Mouse (Mus musculus) cerebellum, postnatal 25 days (tissue): ENCODE results near the gene Tff1.

Experiments used
- DNase-seq, 2 experiments: peaks; one replicate each; pipeline ENCODE4 v3.0.0; 2021; ENCODE audit warnings: mixed read lengths in 2 of 2

The Tff1 gene

DNA sequence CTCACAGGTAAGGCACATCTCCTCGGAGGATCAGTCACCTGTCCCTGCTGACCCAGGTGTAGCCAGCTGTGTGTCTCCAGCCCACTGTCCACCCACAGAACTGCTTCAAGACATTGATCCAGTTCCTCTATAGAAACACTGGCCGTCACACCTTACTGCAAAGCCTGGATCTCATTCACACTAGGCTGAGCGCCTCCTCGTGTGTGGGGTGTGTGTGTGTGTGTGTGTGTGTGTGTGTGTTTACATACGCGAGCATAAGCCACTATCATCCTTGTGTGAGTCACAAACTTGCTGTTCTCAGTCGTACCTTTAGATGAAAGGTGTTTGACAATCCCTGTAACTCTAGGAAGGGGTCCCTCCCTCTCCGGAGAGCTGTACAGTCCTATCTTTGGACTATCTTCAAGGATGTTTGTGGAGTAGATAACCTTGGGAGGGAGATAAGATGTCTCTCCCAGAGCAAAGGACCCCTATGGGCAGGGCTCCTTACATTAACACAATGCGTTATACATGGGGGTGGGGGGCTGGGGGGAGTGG lies 12.0 kb downstream of the Tff1 start:
- no peak for DNase-seq

DNA sequence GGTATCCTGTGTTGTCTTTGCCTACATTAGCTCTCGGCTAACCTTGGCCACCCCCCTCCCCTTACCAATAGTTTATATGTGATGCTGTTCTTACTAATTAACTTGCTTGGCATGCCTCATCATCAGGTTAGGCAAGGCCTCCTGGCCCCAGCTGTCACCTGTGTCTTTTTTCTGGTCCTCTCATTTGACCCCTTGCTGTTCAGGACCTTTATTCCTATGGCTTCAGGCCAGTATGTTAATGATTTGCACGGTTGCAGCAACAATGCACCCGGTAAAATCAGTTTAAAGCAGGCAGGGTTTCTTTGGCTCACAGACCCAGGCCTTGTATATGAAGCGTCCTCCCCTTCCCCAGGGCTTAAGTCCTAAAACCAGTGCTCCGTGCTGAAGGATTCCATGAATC lies 12.6 kb downstream of the Tff1 start:
- no peak for DNase-seq

DNA sequence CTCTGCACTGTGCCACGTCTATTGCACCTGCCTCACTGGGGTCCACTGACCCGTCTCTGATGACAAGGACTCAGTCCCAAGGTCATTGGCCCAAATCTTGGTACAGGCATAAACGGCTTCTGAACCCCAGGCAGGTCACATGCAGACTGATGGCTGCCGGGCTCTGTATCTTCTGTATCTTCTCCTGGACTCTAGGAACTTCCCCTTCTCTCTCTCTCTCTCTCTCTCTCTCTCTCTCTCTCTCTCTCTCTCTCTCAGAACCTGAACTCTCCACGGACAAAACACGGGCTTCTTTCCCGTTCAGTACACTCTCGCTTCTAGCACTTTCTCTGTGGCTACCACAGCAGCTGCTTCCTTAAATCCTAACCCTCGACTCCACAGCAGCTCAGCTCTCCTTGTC lies 19.1 kb downstream of the Tff1 start:
- DNase-seq = no peak

DNA sequence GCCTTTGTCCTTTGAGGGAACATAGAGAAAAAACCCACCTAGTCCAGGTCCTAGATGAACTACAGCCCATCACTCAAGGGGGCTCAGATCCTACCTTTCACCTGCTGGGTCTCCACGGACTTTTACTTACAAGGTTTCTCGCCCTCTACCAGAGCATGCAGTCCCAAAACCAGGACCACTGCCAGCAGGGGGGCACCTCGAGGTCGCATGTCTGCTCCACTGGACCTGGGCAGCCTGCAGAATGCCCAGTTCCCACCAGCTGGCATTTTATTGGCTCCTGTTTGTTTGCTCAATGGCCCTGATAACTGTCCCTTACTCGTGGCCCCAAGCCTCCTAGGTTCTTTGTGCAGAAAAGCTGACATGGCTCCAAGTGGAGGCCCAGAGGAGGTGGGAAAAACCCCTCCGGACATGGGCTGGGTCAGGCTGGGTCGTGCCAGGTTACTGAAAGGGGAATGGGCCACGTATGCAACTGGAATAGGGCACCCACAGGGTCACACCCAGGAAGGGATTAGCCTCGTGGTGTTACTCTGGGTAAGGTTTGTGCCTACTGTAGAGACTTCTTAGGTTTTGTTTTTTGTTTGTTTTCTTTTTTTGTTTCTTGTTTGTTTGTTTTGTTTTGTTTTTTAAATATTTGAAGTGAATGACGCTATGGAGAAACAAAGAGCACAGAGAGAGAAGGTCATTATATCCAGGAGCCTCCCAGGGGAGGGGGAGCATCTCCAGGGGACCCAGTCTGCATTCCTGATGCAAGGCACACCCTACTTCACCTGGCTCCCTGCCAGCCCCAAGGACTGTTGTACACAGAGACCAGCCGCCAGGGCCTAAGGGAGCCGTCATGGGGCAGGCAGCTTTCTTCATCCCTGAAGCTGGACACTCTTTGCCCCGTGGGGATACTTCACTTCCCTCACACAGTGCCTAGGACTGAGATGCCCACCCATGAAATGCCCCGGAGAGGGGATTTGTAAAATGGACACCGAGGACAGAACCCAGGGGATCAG lies 20.7 kb downstream of the Tff1 start, which contains the start of gene Tff2:
TSS of gene Tff2 (minus strand) at position 243 of the 998 bp plus-strand sequence.
- DNase-seq = no peak

DNA sequence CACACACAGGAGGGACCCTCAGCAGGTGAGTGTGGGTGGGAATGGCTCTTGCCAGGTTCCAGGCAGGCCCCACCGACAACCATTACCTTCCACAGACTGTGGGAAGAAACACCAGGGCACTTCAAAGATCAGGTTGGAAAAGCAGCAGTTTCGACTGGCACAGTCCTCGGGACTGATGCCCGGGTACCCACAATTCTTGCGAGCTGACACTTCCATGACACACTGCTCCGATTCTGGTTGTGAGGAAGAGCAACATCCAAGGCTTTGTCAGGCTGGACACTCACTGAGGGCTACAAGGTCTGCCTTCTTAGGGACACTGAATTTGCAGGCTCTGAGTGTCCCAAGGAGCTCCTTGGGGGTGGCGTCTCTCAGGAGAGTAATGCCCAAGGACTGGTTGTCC lies 23.0 kb downstream of the Tff1 start:
- no peak for DNase-seq

DNA sequence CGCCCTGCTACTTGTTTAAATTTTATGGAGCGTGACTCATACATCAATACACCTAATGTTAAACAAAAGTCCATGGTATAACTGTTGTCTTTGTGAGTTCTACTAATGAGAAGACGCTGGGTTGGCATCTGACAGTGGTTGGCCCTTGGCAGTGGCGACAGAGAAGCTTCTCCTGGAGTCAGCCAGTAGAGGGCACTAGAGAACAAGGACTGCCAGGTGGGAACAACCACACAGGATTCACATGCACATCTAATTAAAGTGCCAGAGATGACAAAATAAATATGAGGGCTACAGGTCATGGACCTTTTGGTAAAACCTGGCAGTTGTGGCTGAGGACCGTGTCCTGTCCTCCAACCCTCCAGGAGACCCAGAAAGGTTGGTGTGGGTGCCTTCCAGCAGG lies 26.7 kb downstream of the Tff1 start:
- DNase-seq = peak; percentile 75 to 83

DNA sequence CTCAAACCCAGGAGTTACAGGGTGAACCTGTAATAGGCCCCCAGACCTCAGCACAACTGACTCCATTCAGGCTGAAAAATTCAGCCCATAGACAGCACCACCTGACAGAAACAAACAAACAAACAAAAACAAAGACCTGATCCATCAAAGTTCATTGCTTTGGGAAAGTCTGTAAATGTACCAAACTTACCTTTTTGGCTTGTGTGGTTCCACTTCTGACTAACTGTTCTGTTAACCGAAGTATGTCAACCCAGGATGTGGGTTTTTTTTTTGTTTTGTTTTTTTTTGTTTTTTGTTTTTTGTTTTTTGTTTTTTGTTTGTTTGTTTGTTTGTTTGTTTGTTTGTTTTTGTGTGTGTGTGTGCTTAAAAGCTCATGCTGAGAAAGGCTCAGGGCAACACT lies 28.3 kb downstream of the Tff1 start:
- DNase-seq = no peak

DNA sequence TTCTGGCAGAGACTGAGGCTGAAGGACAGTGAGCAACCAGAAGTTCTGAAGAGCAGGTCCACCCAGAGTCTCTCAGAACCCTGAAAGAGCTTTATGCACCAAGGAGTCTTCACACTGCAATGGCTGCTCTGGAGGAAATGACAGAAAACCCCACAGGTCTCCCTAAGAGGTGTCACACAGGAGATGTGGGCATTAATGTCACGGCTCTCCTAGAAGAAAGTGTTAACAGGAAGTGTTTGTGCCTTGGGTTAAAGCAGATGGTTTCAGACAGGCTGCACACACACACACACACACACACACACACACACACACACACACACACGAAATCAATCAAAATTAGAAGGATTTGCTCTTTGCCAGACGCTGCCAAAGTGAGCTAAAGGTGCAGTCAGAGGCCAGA lies 28.8 kb downstream of the Tff1 start:
- DNase-seq = no peak

DNA sequence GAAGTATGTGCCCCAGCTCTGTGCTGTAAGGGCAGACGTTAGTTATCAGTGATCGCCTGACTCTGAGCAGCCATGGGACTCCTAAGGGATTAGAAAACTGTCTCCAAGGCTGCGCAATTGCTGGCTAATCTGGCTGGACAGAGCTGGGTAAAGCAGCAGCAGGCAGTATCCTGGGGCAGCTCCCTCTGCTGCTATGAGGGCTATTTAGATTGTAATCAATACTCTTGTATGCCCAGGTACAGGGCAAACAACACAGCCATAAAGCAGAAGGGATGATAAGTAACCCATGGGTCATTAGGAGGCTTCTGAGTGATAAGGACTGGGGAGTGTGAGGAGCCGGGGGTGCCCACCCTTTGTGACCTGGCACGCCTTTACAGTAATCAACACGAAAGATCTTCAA lies 30.2 kb downstream of the Tff1 start:
- no peak for DNase-seq

DNA sequence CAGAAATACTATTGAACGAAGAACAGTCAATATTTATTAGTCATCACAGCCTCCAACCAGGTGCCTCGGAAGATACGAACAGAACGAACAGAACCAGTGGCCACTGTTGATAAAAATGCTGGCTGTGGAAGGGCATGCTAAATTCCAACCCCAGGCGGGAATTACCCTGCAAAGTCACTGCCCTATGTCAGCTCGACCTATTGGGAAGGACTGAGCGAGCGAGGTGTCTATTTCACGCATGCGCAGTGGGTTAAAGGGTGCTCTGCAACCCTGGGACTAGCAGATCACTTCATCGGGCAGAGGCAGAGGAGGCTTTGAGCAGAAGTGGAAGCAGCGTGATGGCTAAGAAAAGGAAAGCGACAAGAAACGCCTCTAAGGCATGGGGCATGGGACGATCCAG lies 31.3 kb downstream of the Tff1 start:
- DNase-seq = peak in 1 of 2 experiments; percentile 15

DNA sequence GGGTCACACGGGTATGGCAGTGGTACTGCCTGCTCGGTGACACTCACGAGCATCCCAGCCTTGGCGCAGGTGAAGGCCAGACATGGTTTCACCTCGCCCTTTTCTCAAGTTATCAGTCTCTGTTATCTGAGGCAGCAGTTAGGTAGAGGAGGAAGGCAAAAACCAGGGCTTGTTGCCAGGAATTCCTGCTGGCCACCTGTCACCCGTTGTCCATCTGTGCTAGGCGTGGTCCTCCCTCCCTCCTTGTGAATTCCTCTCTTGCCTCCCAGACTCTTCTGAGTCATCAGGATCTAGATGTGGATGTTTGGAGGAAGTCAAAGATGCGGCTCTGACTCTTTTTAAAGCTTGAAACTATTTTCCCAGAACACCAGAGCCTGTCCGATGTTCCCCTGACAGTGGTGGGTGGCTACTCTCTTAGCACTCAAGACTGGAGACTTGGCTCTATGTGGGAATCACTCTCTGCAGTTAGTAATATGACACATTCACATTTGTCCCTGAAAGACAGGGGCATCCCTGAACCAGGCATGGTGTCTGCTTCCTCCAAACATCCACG lies 33.7 kb downstream of the Tff1 start:
- peak; percentile 95 to 97 for DNase-seq

DNA sequence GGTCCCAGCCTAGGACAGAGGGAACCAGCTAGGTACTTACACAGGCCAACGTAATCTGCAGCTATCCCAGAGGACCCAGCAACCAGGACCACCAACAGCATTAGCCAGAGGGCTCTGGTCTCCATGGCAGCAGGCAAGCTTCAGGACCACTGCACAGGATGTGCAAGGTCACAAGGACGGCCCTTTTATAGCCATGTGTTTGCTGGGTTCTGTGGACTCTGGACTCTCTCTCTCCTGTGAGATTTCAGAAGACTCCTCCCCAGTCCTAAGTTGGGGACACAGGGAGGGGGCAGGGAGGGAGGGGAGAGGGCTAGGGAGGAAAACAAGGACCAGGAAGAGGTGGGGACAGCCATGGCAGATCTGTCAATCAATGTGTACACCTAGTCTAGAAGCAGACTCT lies 35.6 kb downstream of the Tff1 start, which contains the start of gene Tff3:
TSS of gene Tff3 (minus strand) at position 195 of the 400 bp plus-strand sequence.
- DNase-seq = peak in 1 of 2 experiments; percentile 55

DNA sequence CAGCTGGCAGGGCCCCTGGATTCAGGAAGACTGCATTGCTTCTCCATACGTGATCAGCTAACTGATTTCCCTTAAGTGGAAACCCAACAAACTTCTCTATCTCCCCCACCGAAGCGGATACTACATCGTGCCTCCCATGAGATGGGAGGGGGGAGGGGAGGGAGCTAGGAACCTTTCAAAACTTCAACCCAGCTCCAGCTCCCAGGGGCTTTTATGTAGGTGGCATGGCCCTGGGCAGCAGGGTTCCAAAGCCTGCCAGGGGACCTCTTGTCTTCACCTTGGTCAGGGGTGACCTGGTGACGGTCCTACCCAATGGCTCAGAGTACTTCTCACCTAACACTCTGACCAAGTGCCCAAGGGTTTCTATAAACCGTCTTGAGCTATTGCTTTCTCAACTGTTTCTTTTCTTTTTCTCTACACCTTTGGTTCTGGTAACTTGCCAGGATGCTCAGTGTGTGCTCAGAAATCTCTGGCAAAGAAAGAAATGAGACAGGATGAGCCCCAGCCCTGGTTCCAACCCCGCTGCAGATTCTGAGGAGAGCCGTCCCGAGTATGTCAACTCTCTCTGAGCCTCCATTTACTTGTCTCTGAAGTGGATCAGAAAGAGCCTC lies 36.3 kb downstream of the Tff1 start:
- peak; percentile 64 to 70 for DNase-seq

DNA sequence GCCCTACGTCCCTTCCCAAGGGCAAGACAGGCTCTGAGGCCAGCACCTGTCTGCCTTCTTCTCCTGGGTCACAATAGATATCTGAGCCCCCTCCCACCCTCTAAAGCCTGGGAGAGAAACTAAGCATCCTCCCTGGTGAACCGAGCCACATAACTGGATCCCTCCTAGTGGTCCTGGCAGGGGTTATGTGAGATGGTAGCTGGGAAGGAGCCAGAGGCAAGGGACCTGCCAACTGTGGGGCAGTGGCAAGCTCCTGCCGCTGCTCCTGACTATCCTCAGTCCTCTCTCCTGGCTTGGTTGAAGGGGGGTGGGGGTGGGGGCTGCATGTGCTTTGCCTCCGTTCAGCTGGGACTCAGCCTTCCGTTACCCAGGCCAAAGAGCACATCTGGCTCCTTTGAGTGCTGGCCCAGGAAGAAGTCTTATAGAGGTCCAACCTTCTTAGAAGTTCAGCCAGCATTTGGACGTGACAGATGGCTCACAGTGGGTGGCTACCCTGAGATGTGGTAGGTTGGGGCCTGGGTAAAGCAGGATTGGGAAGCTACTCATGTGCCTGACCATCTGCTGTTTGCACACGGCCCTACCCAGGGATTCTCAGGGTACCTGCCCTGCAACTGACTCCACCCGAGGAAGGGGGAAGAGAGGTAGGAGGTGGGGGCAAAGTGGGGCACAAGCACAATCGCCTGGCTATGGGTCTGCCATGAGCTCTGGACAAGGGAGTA lies 39.4 kb downstream of the Tff1 start:
- DNase-seq = peak; percentile 99

DNA sequence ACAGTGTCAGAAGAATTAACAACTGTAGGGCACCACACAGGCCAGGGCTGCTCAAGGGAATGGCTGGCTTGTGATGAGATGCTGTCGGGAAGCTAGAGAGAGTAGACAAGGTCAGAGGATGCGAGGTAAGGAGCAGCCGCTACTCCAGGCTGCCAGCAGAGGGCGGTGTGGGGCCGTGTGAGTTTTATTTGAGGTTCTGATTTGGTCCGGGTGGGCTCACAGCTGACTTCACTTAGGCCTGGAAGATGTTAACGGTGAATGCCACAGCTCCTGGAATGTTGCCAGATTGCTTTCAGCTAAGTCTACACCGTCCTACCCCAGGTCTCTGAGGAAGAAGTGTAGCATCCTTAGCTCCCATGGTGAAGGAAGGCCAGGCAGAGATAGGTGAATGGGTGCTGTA lies 43.1 kb downstream of the Tff1 start:
- DNase-seq = peak; percentile 88 to 90

DNA sequence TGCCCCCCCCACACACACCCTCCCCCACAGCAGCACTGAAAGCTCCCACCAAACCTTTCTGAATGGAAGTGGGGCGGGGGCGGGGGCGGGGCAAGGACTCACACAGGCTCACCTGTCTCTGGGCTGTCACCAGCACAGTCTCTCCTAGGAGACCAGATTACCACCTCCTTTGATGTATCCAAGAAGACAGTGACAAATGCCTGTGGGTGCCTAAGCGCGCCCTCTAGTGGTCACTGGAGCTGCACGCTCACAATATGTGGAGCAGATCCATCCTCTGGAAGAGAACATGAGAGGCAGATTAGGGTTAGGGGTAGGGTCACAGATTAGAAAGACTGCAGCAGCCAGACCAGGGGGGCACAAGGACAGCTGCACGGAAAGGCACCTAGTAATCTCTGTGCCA lies 45.6 kb downstream of the Tff1 start:
- DNase-seq = peak; percentile 86 to 92

DNA sequence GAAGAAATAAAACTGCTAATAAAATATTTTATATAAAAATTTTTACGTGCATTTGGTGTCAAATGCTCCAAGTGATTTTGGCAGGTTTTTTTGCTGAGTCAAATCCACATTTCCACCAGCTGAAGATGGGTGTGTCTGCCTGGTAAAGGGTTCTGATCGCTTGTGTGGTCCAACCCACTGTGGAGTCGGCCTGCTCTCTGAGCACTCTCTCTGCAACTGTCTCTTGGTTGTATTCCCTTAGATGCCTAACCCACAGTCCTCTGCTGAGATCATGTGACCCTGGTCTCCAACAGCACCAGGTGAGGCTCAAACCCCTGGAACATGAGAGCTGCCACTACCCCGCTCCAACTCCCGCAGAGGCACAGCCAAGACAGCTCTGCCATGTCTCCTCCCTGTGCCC lies 47.1 kb downstream of the Tff1 start:
- no peak for DNase-seq

DNA sequence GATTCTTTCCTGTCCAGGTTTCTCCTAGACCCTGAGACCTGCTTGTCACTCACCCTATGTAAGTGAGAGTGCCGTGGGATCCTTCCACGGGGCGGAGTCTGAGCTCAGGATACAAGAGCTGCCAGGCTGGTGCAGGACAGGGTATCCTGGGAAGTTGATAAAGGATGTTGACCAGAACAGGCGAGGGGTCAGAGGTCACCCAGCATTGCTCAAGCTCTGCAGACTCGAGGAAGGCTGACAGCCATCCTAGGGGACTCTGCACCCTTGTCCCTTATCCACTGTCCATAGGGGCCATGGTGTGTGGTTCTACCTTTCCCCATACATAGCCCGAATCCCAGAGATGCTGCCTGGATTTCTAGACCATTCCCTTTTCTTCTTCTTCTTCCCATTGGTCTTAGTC lies 49.0 kb downstream of the Tff1 start:
- DNase-seq = no peak

DNA sequence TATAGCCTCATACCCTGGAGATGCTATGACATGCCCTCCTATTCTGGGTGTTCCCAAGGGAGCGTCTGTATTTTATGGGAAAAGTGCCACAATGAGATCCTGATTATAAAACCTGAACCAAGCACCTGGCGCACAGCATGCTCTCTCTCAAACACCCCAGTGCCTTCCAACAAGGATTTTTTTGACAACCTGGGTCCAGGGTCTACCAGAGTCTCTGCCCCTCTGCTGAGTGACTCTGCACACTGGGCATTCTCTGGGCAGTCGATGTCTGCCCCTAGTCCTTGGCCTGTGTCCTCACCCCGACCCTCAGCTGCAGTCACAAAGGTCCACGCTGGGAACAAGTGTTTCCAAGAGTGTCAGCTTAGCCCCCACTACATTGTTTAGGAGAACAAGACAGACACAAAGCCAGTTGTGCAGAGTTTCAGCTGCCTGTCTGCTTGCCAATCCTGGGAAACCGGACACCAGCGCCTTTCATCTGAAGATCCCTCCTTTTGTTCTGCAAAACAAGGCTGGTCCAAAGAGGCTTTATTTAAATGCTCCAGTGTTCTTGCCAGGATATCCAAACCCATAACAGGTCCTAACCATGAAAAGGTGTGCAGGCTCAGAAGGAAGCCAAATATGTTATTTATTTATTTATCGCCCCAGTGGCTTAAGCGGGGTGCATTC lies 51.8 kb downstream of the Tff1 start:
- DNase-seq = no peak
